Mouse (Mus musculus) layer of hippocampus, adult 9-11 months (tissue): ENCODE measurements around the gene Jarid2.
A peak's percentile ranks its signal among the peaks of the same experiment; 100 is the strongest.

ENCODE experiments used
- DNase-seq: peaks from one replicate; pipeline ENCODE4 v3.0.0; 2022

Gene Jarid2

GRCm38 (mm10) chr13:44784551-44784950 lies 55.3 kb downstream of the Jarid2 start:
- DNase-seq, result no peak

GRCm38 (mm10) chr13:44786291-44786690 lies 57.0 kb downstream of the Jarid2 start:
- DNase-seq, result peak; percentile 32

- DNase-seq, result no peak
These were observed 59.3 kb downstream of the Jarid2 start for GRCm38 (mm10) chr13:44788352-44789125.

DNA sequence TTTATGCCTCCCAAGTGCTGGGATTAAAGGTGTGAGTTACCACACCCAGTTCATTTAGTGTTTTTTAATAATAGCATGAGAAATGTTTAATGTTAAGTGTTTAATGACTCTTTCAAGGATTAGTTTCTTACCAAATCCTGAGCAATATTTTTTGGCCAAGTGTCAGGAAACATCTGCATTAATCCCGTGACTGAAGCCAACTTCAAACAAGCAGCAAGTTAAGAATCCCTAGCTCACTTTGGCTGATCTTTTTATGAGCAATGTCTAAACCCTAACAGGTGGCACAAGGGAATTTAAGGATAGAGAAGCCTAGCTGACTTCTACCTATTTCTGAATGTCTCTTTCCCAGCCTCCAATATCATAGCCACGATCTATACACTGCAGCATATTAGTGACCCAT lies 60.7 kb downstream of the Jarid2 start:
- no peak for DNase-seq

DNA sequence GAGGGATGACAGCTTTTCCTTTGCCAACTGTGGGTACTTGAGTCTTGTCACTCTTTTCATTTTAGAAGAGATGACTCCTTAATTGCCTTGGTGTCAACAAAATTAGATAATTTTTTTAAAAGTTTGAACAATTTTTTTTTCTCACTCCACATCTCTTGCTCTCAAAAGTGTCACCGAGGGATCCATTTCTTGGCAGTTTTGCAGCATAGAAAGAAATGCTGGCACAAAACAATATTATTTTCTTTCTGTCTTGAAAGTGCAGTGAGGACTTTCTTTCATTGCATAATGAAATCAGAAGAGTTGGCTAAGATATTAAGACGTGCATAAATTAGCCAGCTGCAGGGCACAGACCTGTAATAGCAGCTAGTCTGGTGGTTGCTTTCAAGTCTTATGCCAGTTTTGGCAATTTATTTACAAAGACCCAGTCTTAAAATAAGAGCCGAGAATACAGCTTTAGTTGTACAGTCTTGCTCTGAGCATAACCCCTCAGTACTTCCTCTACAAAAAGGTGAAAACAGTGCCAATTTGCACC lies 63.2 kb downstream of the Jarid2 start:
- no peak for DNase-seq

GRCm38 (mm10) chr13:44795891-44796290 lies 66.6 kb downstream of the Jarid2 start:
- DNase-seq, result no peak

DNA sequence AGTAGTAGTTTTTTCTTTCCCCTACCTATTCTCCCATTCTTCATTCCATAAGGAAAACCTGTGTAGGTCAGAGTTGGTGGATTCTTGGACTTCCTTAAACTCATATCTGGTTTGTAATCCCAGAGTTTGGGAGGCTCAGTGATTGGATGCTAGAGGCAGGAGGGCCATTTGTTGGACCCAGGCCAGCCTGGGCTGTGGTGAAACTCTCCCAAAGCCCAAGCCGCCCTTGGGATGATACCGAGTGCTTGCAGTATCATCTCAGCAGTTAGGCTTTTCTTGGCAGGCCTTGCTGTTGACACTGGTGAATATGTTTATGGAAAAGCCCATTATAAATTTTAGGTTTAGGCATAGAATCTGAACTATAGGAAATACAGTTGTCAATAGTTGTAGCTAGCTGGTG lies 67.5 kb downstream of the Jarid2 start:
- DNase-seq, result no peak

- DNase-seq, result no peak
These were observed 69.0 kb downstream of the Jarid2 start for GRCm38 (mm10) chr13:44798280-44798679.

- no peak for DNase-seq
These were observed 69.9 kb downstream of the Jarid2 start for GRCm38 (mm10) chr13:44799166-44799565.

DNA sequence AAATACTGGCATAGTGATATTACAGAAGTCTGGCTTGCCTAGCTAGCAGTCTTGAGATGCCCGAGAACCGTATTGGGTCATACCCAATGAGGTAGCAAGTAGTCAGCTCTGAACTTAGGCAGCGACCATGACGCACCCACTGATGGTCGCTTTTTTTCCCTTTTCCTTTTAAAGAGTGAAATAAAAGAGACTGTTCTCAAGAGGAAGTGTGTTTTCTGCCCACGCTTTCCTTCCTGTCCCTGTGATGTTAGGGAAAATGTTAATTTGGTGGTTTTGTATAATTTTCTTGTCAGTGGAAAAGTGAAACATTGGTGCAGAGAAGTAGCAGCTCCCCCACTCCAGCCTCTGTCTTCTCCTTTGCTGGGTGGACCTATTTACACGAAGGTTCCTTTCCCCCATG lies 70.8 kb downstream of the Jarid2 start:
- DNase-seq, result peak; percentile 38

DNA sequence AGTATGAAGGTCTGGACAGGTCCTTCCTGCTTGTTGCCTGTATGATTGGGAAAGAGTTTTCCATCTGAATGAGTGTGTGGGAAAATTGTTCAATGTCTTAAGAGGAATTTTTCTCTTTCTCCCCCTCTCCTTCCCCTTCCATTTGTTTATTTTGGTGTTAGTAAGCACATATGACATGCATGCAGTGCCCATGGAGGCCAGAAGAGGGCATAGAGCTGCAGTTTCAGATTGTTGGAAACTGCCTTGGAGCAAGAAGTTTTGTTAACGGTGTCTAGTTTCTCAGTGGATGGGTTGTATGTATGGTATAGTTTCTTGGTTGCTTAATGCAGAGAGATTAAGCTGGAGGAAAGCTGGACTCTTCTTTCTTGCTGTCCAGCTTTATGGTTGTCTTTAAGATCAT lies 75.6 kb downstream of the Jarid2 start:
- DNase-seq, result peak; percentile 20

- no peak for DNase-seq
These were observed 79.0 kb downstream of the Jarid2 start for GRCm38 (mm10) chr13:44808307-44808706.

- no peak for DNase-seq
These were observed 81.7 kb downstream of the Jarid2 start for GRCm38 (mm10) chr13:44811021-44811420.

GRCm38 (mm10) chr13:44811601-44812000 lies 82.3 kb downstream of the Jarid2 start:
- no peak for DNase-seq

- no peak for DNase-seq
These were observed 83.1 kb downstream of the Jarid2 start for GRCm38 (mm10) chr13:44812381-44812780.

DNA sequence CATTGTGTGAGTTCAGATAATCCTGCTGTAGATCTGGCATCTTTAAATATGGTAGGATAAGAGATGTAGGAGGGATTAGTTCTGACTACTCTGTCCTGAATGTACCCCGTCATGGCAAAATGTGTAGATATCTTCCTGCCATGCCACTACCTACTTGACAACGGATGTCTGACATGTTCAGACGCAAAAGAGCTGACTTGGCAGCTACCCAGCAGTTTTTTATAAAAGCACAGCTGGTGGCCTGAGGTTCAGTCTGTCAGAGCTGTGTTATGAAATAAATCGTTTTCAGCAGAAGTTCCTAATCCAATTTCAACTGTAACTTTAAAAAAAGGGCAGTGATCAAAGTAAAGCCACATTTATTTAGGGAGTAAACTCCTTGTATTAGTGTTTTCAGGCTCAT lies 90.1 kb downstream of the Jarid2 start:
- DNase-seq, result no peak

GRCm38 (mm10) chr13:44822578-44822977 lies 93.3 kb downstream of the Jarid2 start:
- DNase-seq, result no peak

DNA sequence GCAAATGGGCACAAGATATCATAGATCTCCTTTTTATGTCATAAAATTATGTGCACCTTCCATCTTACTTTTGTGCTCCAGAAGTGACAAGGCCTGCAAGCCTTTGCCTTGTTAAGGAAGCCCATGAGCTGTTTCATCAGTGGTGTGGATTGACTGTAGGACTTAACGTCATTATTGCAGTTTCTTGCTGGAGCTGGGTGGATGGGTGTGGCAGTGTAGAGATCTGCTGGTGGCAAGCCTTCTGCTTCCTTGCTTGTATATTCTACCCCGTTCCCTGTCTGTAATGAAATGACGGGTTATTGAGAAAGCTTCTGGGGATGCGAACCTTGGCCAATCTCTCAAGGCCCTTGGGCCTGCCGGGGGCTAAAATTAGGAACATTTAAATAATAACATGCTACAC lies 99.6 kb downstream of the Jarid2 start:
- DNase-seq, result no peak

DNA sequence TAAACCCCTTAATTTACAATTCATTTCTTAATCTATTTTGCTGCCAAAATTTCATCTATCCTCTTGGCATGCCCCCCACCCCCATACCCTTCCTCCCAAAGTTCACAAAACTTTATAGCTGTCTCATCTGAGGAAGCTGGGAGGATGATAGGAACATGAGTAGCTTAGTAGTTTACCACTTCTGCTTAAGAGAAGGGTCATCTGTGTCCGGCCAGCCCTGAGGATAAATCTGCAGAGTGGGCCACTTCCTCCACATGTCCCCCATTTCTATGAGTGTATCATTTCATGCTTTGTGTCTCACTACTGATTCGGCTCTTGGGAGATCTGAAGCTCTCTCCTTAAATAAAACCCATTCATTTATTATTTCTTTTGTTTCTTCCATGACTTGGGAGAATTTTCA lies 102.8 kb downstream of the Jarid2 start:
- no peak for DNase-seq

DNA sequence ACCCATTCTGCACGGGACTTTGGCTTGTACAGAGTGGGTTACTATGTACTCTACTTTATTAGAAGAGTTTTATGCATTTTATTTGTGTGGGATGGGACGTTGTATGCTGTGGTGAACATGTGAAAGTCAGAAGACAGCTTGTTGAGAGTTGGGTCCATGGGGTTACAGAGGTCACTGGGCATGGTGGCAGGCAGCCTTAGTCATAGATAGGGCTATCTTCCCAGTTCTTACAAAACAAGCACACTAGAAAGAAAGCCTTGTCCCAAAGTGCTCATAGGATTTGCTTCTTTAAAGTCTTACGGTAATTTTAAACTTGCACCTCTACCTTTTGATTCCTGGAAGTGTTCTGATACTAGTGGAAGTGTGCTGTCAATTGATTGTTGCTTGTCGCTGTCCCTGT lies 103.6 kb downstream of the Jarid2 start:
- no peak for DNase-seq

GRCm38 (mm10) chr13:44833353-44833752 lies 104.1 kb downstream of the Jarid2 start:
- peak; percentile 22 for DNase-seq

- no peak for DNase-seq
These were observed 108.2 kb downstream of the Jarid2 start for GRCm38 (mm10) chr13:44837445-44837844.

DNA sequence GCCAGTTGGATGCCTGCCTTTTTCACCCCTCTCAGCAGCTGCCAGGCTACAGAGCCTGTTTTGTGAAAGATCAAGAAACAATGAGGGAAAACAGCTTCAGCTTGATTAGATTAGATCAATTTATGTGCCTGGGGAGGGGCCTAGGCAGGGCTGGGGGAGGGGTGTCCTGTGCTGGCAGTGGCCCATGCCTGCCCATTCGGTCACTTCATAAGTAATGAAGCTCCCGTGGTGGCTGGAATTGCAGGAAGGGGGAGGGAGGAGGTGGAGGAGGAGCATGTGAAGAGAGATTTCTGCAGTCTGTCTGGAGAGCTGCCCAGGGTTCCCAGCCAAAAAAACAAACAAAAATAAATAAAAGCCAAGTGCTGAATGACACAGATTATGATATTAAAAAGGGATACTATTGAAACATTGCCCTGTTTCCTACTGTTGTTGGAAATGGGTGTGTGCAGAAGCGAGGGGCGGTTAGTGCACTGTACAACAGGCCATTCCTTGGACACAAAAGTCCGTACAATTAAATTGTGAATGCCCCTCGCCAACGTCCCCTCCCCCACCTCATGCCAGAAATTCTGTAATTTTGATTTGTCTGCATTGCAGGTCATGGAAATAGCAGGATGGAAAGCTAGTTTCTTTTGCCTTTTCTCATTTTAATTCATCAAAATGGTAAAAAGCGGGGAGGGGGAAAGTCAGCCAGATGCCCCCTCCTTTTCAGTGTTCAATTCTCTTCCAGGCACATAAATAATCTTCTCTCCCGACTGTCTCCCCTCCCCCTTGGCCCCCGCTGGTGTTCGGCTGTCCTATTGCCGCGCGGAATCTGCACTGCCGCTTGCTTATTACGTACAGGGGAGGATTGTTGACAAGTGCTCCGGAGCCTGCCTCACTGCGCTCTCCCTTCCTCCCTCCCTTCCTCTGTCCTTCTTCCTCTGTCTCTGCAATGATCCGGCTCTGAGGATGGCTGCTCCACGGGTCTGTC lies 110.9 kb downstream of the Jarid2 start:
- peak; percentile 78 for DNase-seq

GRCm38 (mm10) chr13:44851426-44851825 lies 122.2 kb downstream of the Jarid2 start:
- DNase-seq, result no peak
